Mouse (Mus musculus): ENCODE data around the gene Borcs5.

Borcs5 gene

GRCm38 (mm10) chr6:134713897-134714296 lies 74.6 kb downstream of the Borcs5 start:
- DNase-seq (ENCODE audit: extremely low read depth, low read depth), result no peak

GRCm38 (mm10) chr6:134716168-134716587 lies 76.9 kb downstream of the Borcs5 start:
- no peak for DNase-seq (ENCODE audit: extremely low read depth, low read depth)

DNA sequence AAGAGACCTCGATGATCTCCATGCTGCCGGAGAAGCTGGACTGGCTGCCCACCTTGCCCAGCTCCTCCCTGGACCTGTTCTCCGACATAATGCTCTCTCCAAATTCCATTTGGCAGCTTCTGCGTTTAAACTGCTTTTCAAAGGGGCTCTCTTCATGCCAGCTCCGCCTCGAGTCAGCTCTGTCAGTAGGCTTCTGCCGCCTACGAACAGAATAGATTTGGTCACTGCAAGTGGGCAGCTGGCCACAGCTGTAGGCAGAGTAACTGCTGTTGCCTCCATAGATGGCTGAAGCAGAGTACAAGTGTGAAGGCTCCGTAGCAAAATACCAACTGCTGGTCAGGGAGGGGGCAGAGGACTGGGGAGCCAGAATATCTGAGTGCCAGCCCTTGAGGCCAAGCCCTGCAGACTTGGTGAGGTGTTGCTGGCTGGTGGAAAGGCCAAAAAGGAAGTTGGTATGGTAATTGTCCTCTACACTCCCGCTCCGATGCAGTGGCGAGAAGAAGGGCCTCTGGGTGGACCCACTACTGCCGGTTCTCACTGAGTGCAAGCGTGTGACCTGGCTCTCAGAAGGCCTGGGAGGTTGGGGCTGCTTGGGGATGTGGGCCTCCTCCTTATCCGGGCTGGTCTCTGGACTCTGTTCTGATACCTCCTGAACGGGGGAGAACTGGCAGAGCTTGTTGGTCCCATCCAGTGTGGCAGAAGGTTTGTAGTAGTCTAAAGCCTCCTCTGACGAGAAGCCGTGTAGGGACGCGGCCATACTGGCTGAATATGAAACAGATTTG lies 78.8 kb downstream of the Borcs5 start:
- DNase-seq (ENCODE audit: extremely low read depth, low read depth), result no peak

DNA sequence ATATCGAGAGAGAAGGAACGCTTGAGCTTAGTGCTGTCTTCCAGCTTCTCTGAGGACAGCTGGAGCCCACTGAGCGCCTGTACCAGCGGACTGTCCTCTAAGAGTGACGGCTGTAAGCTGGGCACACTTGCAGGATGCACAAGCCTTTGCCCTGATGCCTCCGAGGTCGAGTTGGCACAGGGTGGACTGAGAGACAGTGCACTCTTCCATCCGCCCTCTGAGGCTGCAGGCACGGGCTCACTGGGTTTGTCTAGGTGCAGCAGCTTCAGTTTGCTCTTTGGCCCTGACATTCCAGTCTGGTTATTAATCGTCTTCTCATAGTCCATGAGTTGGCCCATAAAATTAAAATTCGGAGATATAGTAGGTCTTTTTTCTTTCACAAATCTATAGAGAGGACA lies 79.4 kb downstream of the Borcs5 start:
- DNase-seq (ENCODE audit: extremely low read depth, low read depth), result no peak

GRCm38 (mm10) chr6:134719156-134719555 lies 79.8 kb downstream of the Borcs5 start:
- no peak for DNase-seq (ENCODE audit: extremely low read depth, low read depth)

GRCm38 (mm10) chr6:134720150-134720549 lies 80.8 kb downstream of the Borcs5 start:
- DNase-seq (ENCODE audit: extremely low read depth, low read depth), result no peak

DNA sequence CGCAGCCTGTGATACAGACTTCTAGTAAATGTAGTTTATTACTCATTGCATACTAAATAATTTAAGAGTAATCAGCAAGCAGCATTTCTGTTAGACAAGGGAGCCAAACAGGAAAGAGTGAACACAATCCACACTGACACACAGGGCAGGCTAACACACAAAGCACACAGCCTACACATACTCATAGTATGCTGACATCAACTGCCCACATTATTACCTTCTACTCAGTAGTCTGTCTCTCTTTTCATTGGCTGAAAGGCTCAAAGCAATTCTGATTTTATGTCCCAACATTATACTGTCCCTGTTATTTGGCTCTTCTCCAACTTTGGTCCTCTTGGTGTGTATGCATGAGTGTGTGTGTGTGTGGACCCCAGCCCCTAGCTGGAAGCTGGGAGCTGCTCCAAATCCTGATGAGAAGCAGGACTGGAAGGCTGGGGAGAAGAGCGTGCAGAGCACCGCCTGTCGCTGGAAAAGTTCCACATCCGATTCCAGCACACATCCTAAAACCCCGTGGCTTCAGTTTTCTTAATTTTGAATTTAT lies 82.5 kb downstream of the Borcs5 start:
- no peak for DNase-seq (ENCODE audit: extremely low read depth, low read depth)

DNA sequence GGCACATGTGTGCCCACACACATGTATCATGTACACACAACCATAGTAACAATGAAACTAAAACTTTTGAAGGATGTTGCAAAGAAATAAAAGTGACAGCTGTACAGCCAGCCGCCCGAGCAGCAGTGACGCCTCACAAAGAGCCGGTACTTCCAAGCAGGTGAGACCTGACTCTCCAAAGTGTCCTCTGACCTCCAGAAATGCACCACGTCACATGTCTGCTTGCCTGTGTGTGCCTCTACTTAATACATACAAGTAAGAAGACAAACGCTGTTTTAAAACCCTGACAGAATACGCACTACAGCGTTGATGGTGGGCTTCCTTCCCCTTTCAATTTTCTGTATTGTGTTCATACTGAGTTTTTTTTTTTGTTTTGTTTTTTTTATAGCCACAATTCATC lies 83.6 kb downstream of the Borcs5 start:
- DNase-seq (ENCODE audit: extremely low read depth, low read depth), result no peak

DNA sequence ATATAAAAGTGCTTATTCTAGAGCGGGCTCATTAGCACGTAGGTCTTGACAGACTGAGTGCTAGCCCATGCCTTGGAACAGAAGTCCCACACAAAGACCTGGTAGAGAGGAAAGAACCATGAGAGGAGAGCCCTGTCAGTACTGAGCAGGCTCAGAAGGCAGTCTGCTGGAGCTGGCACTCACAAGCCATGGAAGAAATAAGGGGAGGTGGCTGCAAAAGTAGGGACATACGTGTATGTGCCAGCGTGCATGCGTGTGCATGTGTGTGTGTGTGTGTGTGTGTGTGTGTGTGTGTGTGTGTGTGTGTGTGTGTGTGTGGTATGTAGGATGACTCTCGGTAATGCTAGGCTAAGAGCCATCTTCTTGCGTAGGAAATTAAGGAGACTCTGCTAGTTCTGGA lies 84.0 kb downstream of the Borcs5 start:
- no peak for DNase-seq (ENCODE audit: extremely low read depth, low read depth)

DNA sequence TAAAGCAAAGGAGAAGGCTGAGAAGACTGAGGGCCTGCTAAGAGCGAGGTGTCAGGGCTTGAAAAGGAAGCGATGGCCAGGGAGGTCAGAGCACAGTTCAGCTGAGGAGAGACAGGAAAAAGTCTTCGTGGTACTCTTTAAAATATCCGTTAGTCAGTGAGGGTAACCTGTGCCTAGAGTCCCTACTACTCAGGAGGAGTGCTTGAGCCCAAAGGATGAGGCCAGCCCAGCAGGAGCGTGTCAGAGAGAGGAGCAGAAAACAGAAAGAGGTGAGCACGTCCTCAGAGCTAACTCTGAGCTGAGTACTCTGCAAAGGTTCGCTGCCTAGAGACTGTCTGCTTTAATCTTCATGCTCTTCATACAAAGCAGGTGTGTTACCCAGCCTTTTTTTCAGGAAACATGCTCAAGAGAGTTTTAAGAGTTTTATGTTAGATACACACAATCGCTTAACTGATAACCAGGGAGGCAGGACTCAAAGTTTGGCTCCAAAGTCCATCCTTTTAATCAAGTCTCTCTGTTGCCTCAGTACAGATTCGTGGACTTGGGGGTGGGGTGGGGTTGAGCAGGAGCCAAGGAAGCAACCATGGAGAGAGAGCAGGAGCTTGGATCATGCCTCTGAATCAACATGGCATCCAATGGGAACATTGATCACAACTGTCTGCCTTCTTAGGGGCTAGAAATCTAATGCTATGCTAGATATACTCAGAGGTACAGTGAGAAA lies 84.7 kb downstream of the Borcs5 start:
- DNase-seq (ENCODE audit: extremely low read depth, low read depth), result no peak

- DNase-seq (ENCODE audit: extremely low read depth, low read depth), result no peak
These were observed 86.1 kb downstream of the Borcs5 start for GRCm38 (mm10) chr6:134725406-134725805.

DNA sequence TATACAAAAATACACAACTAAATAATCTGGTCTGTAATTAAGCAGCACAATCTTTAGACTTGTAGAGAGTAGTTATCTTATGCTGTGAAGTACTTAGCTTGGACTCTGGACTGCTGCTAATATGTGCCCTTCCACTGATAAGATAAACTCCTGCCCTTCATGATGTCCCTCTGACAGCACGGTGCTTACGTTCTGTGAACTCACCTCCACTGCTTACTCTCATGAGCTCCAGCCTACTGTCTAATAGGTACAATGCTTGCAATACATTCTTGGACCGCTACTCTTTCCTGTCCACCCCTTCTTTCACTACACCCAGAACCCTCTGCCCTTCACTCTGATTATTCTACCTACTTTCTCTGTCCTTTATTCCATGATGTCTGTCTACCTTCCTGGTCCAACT lies 91.7 kb downstream of the Borcs5 start:
- no peak for DNase-seq (ENCODE audit: extremely low read depth, low read depth)

DNA sequence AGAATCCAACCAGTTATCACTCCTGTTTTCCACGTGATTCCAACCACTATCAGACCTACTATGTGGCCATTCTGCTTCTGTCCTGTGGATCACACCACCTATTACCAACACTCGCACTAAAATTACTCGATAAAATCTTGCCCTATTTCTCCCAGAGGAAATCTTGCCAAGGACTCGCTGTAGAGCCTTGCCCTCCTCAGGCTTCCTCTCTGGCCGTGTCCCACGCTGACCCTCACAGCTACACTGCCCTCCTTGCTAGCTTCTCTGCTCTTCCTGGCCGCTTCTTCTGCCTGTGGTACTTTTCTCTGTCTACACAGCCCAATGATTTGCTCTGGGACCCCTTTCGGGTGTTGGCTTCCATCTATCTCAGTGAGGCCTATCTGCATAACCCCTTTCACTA lies 93.5 kb downstream of the Borcs5 start:
- DNase-seq (ENCODE audit: extremely low read depth, low read depth), result no peak

DNA sequence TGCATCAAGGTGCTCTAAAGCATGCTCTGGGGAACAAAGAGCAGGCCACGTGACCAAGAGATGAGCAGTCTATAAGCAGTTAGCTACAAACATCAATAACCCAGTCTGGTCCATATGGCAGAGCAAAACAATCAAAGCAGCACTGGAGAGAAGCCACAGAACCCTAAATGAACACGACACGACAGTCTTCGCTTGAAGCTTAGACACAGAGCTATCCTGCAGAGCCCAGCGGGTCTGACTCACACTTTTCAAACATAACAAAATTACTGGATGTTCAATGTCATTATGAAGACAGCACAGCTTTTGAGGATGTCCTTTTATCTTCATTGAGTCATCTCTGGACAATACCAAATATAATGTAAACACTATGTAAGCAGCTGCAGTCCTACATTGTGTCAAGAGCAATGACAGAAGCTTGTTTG lies 94.5 kb downstream of the Borcs5 start:
- DNase-seq (ENCODE audit: extremely low read depth, low read depth), result no peak

GRCm38 (mm10) chr6:134736853-134737252 lies 97.5 kb downstream of the Borcs5 start:
- no peak for DNase-seq (ENCODE audit: extremely low read depth, low read depth)

DNA sequence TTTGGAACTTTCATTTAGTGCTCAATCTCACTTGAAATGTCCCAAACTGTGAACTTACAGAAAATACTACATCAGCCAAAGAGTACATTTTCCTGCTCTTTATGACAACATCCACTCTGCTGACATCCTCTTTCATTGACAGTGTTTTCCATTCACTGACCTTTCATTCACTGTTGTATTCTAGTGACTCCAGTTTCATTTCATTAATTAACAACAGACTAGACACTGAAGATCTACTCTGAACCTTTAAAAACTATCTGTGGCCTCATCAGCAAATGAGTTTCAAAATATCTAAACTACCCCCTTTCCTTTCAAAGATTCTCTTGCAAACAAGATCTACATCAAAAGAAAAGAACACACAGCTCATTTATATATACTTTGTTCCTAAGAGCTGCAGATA lies 104.3 kb downstream of the Borcs5 start:
- no peak for DNase-seq (ENCODE audit: extremely low read depth, low read depth)

DNA sequence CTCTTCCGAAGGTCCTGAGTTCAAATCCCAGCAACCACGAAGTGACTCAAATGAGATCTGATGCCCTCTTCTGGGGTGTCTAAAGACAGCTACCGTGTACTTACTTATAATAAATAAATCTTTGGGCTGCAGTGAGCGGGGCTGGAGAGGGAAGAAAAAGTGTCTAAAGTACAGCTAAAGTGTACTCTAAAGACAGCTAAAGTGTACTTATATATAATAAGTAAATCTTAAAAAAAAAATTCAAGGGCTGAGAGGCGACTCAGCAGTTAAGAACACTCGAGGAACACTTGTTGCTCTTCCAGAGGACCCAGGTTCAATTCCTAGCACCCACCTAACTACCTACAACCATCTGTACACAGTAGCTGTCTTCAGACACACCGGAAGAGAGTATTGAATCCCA lies 106.6 kb downstream of the Borcs5 start:
- DNase-seq (ENCODE audit: extremely low read depth, low read depth), result no peak

DNA sequence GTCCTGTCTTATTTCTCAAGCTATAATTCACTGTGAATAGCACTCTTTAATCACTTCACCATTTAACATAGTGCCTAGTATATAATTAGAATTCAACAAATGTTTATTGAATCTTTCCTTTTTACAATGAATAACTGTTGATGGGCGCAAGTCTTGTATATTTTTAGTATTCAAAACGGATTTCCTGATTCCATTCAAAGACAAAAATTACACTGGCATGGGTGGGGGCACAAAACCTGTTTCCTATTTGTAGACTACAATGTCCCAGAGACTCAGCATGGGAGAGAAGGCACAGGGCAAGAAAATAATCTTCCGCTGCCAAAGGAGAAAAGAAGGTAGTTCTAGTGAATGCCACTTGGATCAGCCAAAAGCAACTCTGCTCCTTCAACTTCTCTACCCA lies 108.8 kb downstream of the Borcs5 start:
- no peak for DNase-seq (ENCODE audit: extremely low read depth, low read depth)

DNA sequence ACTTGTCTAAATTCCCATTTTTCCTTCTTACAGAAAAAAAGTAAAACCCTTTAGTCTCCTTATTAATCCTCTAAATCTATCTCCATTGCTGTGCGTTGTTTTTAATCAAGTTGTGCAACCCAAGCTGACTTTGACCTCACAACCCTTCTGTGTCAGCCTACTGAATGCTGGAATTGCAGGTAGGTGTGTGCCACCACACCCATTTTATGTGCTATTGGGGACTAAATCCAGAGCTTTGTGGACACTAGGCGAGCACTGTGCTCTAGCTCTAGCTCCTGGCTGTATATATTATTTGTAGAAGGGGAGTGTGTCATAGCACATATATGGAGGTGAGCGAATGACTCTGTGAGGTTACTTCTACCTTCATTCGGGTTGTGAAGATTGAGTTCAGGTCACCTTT lies 111.8 kb downstream of the Borcs5 start:
- no peak for DNase-seq (ENCODE audit: extremely low read depth, low read depth)

- no peak for DNase-seq (ENCODE audit: extremely low read depth, low read depth)
These were observed 112.8 kb downstream of the Borcs5 start for GRCm38 (mm10) chr6:134751883-134752647.

- DNase-seq (ENCODE audit: extremely low read depth, low read depth), result peak; percentile 67
These were observed 114.1 kb downstream of the Borcs5 start for GRCm38 (mm10) chr6:134753412-134753811.

DNA sequence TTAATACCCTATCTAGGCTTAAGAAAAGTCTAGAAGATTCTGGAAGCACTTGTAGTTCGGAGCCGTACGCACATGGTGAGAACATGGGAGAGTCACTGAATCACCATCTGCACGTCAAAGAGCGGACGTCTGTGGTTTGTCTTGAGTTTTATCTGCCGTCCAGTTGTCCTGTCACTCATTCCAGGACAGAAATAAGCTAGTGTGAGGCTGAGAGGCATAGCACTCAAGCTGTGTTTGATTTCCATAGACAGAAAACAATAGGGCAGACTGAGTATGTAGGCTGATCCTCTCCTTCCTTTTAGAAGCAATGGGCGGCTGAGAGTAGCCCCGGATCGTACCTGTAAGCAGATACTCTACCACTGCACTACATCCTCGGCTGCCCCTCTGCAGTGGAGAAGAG lies 114.5 kb downstream of the Borcs5 start:
- no peak for DNase-seq (ENCODE audit: extremely low read depth, low read depth)
